Mouse (Mus musculus): Measurements from ENCODE around the gene St3gal4.

- TF ChIP-seq CTCF (IDR thresholded peaks at IDR 0.05; ENCODE audit: low read depth, low read length): no peak
- no peak for TF ChIP-seq POLR2A (IDR thresholded peaks at IDR 0.05; ENCODE audit: insufficient read depth, low read length)
Measured at GRCm38 (mm10) chr9:35166798-35167635, 47.9 kb upstream of the St3gal4 start.

All from ES-Bruce4 (cell line).